Mouse (Mus musculus): ENCODE measurements at regions not wholly inside any gene's neighbourhood (a gene's known extent, or its start where the extent isn't known, plus 50 kb on each side); places are given as distances from the start of the nearest gene placed in this dataset.

GRCm38 (mm10) chr7:111322901-111323300, 240.1 kb upstream of the Eif4g2 start:
- DNase-seq, result peak in 1 of 2 experiments; percentile 10

- no peak for DNase-seq
These were observed 237.1 kb upstream of the Eif4g2 start for GRCm38 (mm10) chr7:111319917-111320316.

GRCm38 (mm10) chr7:111316479-111316990, 233.7 kb upstream of the Eif4g2 start:
- DNase-seq, result no peak

GRCm38 (mm10) chr7:111313921-111314320, 231.1 kb upstream of the Eif4g2 start:
- no peak for DNase-seq

GRCm38 (mm10) chr7:111305196-111305595, 222.4 kb upstream of the Eif4g2 start:
- no peak for DNase-seq

- DNase-seq, result peak in 1 of 2 experiments; percentile 5
These were observed 219.1 kb upstream of the Eif4g2 start for GRCm38 (mm10) chr7:111301791-111302488.

- DNase-seq, result peak; percentile 31 to 39
These were observed 214.5 kb upstream of the Eif4g2 start for GRCm38 (mm10) chr7:111297174-111297902.

- DNase-seq, result no peak
These were observed 200.7 kb upstream of the Eif4g2 start for GRCm38 (mm10) chr7:111283411-111283955.

- no peak for DNase-seq
These were observed 199.5 kb upstream of the Eif4g2 start for GRCm38 (mm10) chr7:111282314-111282713.

- no peak for DNase-seq
These were observed 194.9 kb upstream of the Eif4g2 start for GRCm38 (mm10) chr7:111277703-111278102.

GRCm38 (mm10) chr7:111273839-111274238, 191.0 kb upstream of the Eif4g2 start:
- DNase-seq, result no peak

- no peak for DNase-seq
These were observed 188.0 kb upstream of the Eif4g2 start for GRCm38 (mm10) chr7:111270874-111271273.

- no peak for DNase-seq
These were observed 185.4 kb upstream of the Eif4g2 start for GRCm38 (mm10) chr7:111268197-111268596.

GRCm38 (mm10) chr7:111263302-111263701, 180.5 kb upstream of the Eif4g2 start:
- DNase-seq, result no peak

GRCm38 (mm10) chr7:111259630-111260574, 177.1 kb upstream of the Eif4g2 start:
- no peak for DNase-seq

GRCm38 (mm10) chr7:111257842-111258241, 175.0 kb upstream of the Eif4g2 start:
- DNase-seq, result no peak

- DNase-seq, result no peak
These were observed 173.4 kb upstream of the Eif4g2 start for GRCm38 (mm10) chr7:111256199-111256598.

- peak; percentile 81 to 89 for DNase-seq
These were observed 166.8 kb upstream of the Eif4g2 start for GRCm38 (mm10) chr7:111249606-111250005.

GRCm38 (mm10) chr7:111245488-111245887, 162.7 kb upstream of the Eif4g2 start:
- DNase-seq, result peak in 1 of 2 experiments; percentile 28

- peak in 1 of 2 experiments; percentile 20 for DNase-seq
These were observed 162.2 kb upstream of the Eif4g2 start for GRCm38 (mm10) chr7:111245067-111245466.

- no peak for DNase-seq
These were observed 161.0 kb upstream of the Eif4g2 start for GRCm38 (mm10) chr7:111243831-111244230.

GRCm38 (mm10) chr7:111242646-111243045, 159.8 kb upstream of the Eif4g2 start:
- DNase-seq, result no peak

Measured in cerebellum, postnatal 25 days (tissue).